Mouse (Mus musculus): ENCODE measurements at regions not wholly inside any gene's neighbourhood (a gene's known extent, or its start where the extent isn't known, plus 50 kb on each side); places are given as distances from the start of the nearest gene placed in this dataset.
A peak's percentile ranks its signal among the peaks of the same experiment; 100 is the strongest.

- Histone ChIP-seq H3K36me3 (ENCODE audit: control insufficient read depth, insufficient read depth, low read length) (no peaks in the 10 kb centered on the region), H3K4me3 (ENCODE audit: low read length) (no peak overlapping the region), H3K27ac (ENCODE audit: low read depth, low read length) (no peak overlapping the region), H3K4me1 (ENCODE audit: control insufficient read depth, insufficient read depth, low read length) (peaks cover 6% of the 10 kb centered on the region), H3K4me2 (replicated peaks; ENCODE audit: low read depth, low read length) (no peak overlapping the region), H3K9me3 (ENCODE audit: control insufficient read depth, low read length) (no peaks in the 10 kb centered on the region), H3K9ac (ENCODE audit: low read depth, low read length) (no peak overlapping the region), H3K27me3 (ENCODE audit: control insufficient read depth, insufficient read depth, low read length) (no peaks in the 10 kb centered on the region)
- WGBS: 66% methylated on average over 9 of the region's 9 CpGs
- no peak for ATAC-seq (ENCODE audit: low FRiP score, low TSS enrichment)
These were observed 74.7 kb upstream of the Sesn3 start for GRCm38 (mm10) chr9:14199983-14200700.

GRCm38 (mm10) chr9:14200852-14201251 lies 74.0 kb upstream of the Sesn3 start:
- no peaks in the 10 kb centered on the region for H3K27me3 ChIP-seq (ENCODE audit: control insufficient read depth, insufficient read depth, low read length)
- WGBS: 93% methylated on average over 4 of the region's 4 CpGs
- H3K9me3 ChIP-seq (ENCODE audit: control insufficient read depth, low read length): no peaks in the 10 kb centered on the region
- no peaks in the 10 kb centered on the region for H3K36me3 ChIP-seq (ENCODE audit: control insufficient read depth, insufficient read depth, low read length)
- H3K27ac ChIP-seq (ENCODE audit: low read depth, low read length): no peak overlapping the region
- no peak overlapping the region for H3K4me3 ChIP-seq (ENCODE audit: low read length)
- H3K4me2 ChIP-seq (replicated peaks; ENCODE audit: low read depth, low read length): no peak overlapping the region
- no peak for ATAC-seq (ENCODE audit: low FRiP score, low TSS enrichment)
- no peak overlapping the region for H3K9ac ChIP-seq (ENCODE audit: low read depth, low read length)
- peaks cover 6% of the 10 kb centered on the region for H3K4me1 ChIP-seq (ENCODE audit: control insufficient read depth, insufficient read depth, low read length)

- Histone ChIP-seq H3K4me1 (ENCODE audit: control insufficient read depth, insufficient read depth, low read length) (peaks cover 6% of the 10 kb centered on the region), H3K27me3 (ENCODE audit: control insufficient read depth, insufficient read depth, low read length) (no peaks in the 10 kb centered on the region), H3K9me3 (ENCODE audit: control insufficient read depth, low read length) (no peaks in the 10 kb centered on the region), H3K36me3 (ENCODE audit: control insufficient read depth, insufficient read depth, low read length) (no peaks in the 10 kb centered on the region), H3K27ac (ENCODE audit: low read depth, low read length) (no peak overlapping the region), H3K4me3 (ENCODE audit: low read length) (no peak overlapping the region), H3K9ac (ENCODE audit: low read depth, low read length) (no peak overlapping the region), H3K4me2 (replicated peaks; ENCODE audit: low read depth, low read length) (no peak overlapping the region)
- 69% methylated on average over 10 of the region's 10 CpGs for WGBS
- ATAC-seq (ENCODE audit: low FRiP score, low TSS enrichment): no peak
These were observed 72.1 kb upstream of the Sesn3 start for GRCm38 (mm10) chr9:14202551-14203306.

GRCm38 (mm10) chr9:14203307-14203695 lies 71.6 kb upstream of the Sesn3 start:
- no peak overlapping the region for H3K4me2 ChIP-seq (replicated peaks; ENCODE audit: low read depth, low read length)
- ATAC-seq (ENCODE audit: low FRiP score, low TSS enrichment): no peak
- no peak overlapping the region for H3K27ac ChIP-seq (ENCODE audit: low read depth, low read length)
- no peaks in the 10 kb centered on the region for H3K9me3 ChIP-seq (ENCODE audit: control insufficient read depth, low read length)
- 69% methylated on average over 2 of the region's 2 CpGs for WGBS
- H3K36me3 ChIP-seq (ENCODE audit: control insufficient read depth, insufficient read depth, low read length): no peaks in the 10 kb centered on the region
- H3K4me3 ChIP-seq (ENCODE audit: low read length): no peak overlapping the region
- no peak overlapping the region for H3K9ac ChIP-seq (ENCODE audit: low read depth, low read length)
- H3K4me1 ChIP-seq (ENCODE audit: control insufficient read depth, insufficient read depth, low read length): peaks cover 6% of the 10 kb centered on the region
- H3K27me3 ChIP-seq (ENCODE audit: control insufficient read depth, insufficient read depth, low read length): no peaks in the 10 kb centered on the region

- H3K27me3 ChIP-seq (ENCODE audit: control insufficient read depth, insufficient read depth, low read length): no peaks in the 10 kb centered on the region
- no peak overlapping the region for H3K9ac ChIP-seq (ENCODE audit: low read depth, low read length)
- no peaks in the 10 kb centered on the region for H3K36me3 ChIP-seq (ENCODE audit: control insufficient read depth, insufficient read depth, low read length)
- H3K4me2 ChIP-seq (replicated peaks; ENCODE audit: low read depth, low read length): no peak overlapping the region
- H3K4me1 ChIP-seq (ENCODE audit: control insufficient read depth, insufficient read depth, low read length): peaks cover 6% of the 10 kb centered on the region
- no peak for ATAC-seq (ENCODE audit: low FRiP score, low TSS enrichment)
- no peak overlapping the region for H3K4me3 ChIP-seq (ENCODE audit: low read length)
- no peak overlapping the region; the same call in 1 of the 2 replicates for H3K27ac ChIP-seq (ENCODE audit: low read depth, low read length)
- no peaks in the 10 kb centered on the region for H3K9me3 ChIP-seq (ENCODE audit: control insufficient read depth, low read length)
- 67% methylated on average over 11 of the region's 11 CpGs for WGBS
These were observed 71.0 kb upstream of the Sesn3 start for GRCm38 (mm10) chr9:14203768-14204416.

- H3K4me2 ChIP-seq (replicated peaks; ENCODE audit: low read depth, low read length): no peak overlapping the region
- H3K4me3 ChIP-seq (ENCODE audit: low read length): no peak overlapping the region
- no peaks in the 10 kb centered on the region for H3K27me3 ChIP-seq (ENCODE audit: control insufficient read depth, insufficient read depth, low read length)
- ATAC-seq (ENCODE audit: low FRiP score, low TSS enrichment): no peak
- 93% methylated on average over 1 of the region's 1 CpGs for WGBS
- no peak overlapping the region for H3K27ac ChIP-seq (ENCODE audit: low read depth, low read length)
- H3K9me3 ChIP-seq (ENCODE audit: control insufficient read depth, low read length): no peaks in the 10 kb centered on the region
- H3K9ac ChIP-seq (ENCODE audit: low read depth, low read length): no peak overlapping the region
- peaks cover 6% of the 10 kb centered on the region for H3K4me1 ChIP-seq (ENCODE audit: control insufficient read depth, insufficient read depth, low read length)
- no peaks in the 10 kb centered on the region for H3K36me3 ChIP-seq (ENCODE audit: control insufficient read depth, insufficient read depth, low read length)
These were observed 70.0 kb upstream of the Sesn3 start for GRCm38 (mm10) chr9:14204817-14205216.

GRCm38 (mm10) chr9:14206838-14207560 lies 67.9 kb upstream of the Sesn3 start:
- 87% methylated on average over 16 of the region's 16 CpGs for WGBS
- Histone ChIP-seq H3K4me1 (ENCODE audit: control insufficient read depth, insufficient read depth, low read length) (peaks cover 6% of the 10 kb centered on the region; the same call in 1 of the 2 replicates), H3K36me3 (ENCODE audit: control insufficient read depth, insufficient read depth, low read length) (no peaks in the 10 kb centered on the region), H3K27ac (ENCODE audit: low read depth, low read length) (no peak overlapping the region), H3K4me3 (ENCODE audit: low read length) (no peak overlapping the region), H3K4me2 (replicated peaks; ENCODE audit: low read depth, low read length) (no peak overlapping the region), H3K9ac (ENCODE audit: low read depth, low read length) (no peak overlapping the region), H3K9me3 (ENCODE audit: control insufficient read depth, low read length) (no peaks in the 10 kb centered on the region), H3K27me3 (ENCODE audit: control insufficient read depth, insufficient read depth, low read length) (no peaks in the 10 kb centered on the region)
- ATAC-seq (ENCODE audit: low FRiP score, low TSS enrichment): no peak

- Histone ChIP-seq H3K36me3 (ENCODE audit: control insufficient read depth, insufficient read depth, low read length) (no peaks in the 10 kb centered on the region), H3K4me3 (ENCODE audit: low read length) (no peak overlapping the region)
These were observed 67.3 kb upstream of the Sesn3 start for GRCm38 (mm10) chr9:14207561-14207936.

More at GRCm38 (mm10) chr9:14207561-14207936, 67.3 kb upstream of the Sesn3 start:
- 56% methylated on average over 3 of the region's 3 CpGs for WGBS
- no peak overlapping the region for H3K4me2 ChIP-seq (replicated peaks; ENCODE audit: low read depth, low read length)
- no peak overlapping the region for H3K27ac ChIP-seq (ENCODE audit: low read depth, low read length)
- H3K4me1 ChIP-seq (ENCODE audit: control insufficient read depth, insufficient read depth, low read length): peaks cover 6% of the 10 kb centered on the region; the same call in 1 of the 2 replicates
- no peak overlapping the region for H3K9ac ChIP-seq (ENCODE audit: low read depth, low read length)
- no peaks in the 10 kb centered on the region for H3K27me3 ChIP-seq (ENCODE audit: control insufficient read depth, insufficient read depth, low read length)
- peak; percentile 21; the same call in 1 of the 2 replicates for ATAC-seq (ENCODE audit: low FRiP score, low TSS enrichment)
- H3K9me3 ChIP-seq (ENCODE audit: control insufficient read depth, low read length): no peaks in the 10 kb centered on the region

All from kidney, embryonic 14.5 days (tissue).